Mouse (Mus musculus) C2C12 (cell line): ENCODE data around the gene Nrxn3. TPM values are rescaled to one million over a fixed set of nuclear protein-coding genes. Genes with fewer than 3 reads are reported as not detected.

Experiments used
- H3K27me3 ChIP-seq: one replicate; pipeline ENCODE4 v1.6.1; 2011; ENCODE audit not compliant: control insufficient read depth, insufficient read depth, insufficient read length
- H3K36me3 ChIP-seq: one replicate; pipeline ENCODE4 v1.6.1; 2011; ENCODE audit not compliant: control insufficient read depth, insufficient read depth
- H3K4me3 ChIP-seq: one replicate; pipeline ENCODE4 v1.5.1; 2011; ENCODE audit warnings: mild to moderate bottlenecking, control low read depth; ENCODE audit not compliant: poor library complexity, insufficient read depth, severe bottlenecking
- H3K79me2 ChIP-seq: one replicate; pipeline ENCODE4 v1.6.1; 2011; ENCODE audit not compliant: control insufficient read depth, insufficient read depth
- H3K79me3 ChIP-seq: one replicate; pipeline ENCODE4 v1.6.1; 2011; ENCODE audit warnings: low read depth, control low read depth
- H3ac ChIP-seq: one replicate; pipeline ENCODE3; 2011; ENCODE audit warnings: low read depth; ENCODE audit not compliant: control insufficient read depth, insufficient read length
- CEBPB ChIP-seq: IDR thresholded peaks from one replicate; pipeline ENCODE4 v1.6.1; 2011; ENCODE audit warnings: low read depth, mild to moderate bottlenecking, control low read depth, moderate library complexity
- CTCF ChIP-seq: IDR thresholded peaks from one replicate; pipeline ENCODE4 v1.5.1; 2011; ENCODE audit not compliant: control insufficient read depth, insufficient read depth, insufficient read length
- FOSL1 ChIP-seq: IDR thresholded peaks from one replicate; pipeline ENCODE4 v1.8.0; 2011; ENCODE audit warnings: mild to moderate bottlenecking, low read length; ENCODE audit not compliant: poor library complexity, insufficient read depth, severe bottlenecking
- MAX ChIP-seq: IDR thresholded peaks from one replicate; pipeline ENCODE4 v1.6.1; 2011; ENCODE audit warnings: mild to moderate bottlenecking, control low read depth
- MYOD1 ChIP-seq: IDR thresholded peaks from one replicate; pipeline ENCODE4 v1.6.1; 2011; ENCODE audit warnings: low read depth; ENCODE audit not compliant: control insufficient read depth, insufficient read length
- MYOG ChIP-seq: IDR thresholded peaks from one replicate; pipeline ENCODE4 v1.6.1; 2011; ENCODE audit not compliant: control insufficient read depth, insufficient read length; ENCODE audit errors: extremely low read depth
- USF1 ChIP-seq: IDR thresholded peaks from one replicate; pipeline ENCODE4 v1.6.1; 2011; ENCODE audit warnings: low read depth, mild to moderate bottlenecking, control low read depth, moderate library complexity
- polyA plus RNA-seq: library from polyadenylated mRNA; unstranded; fragments of >200 nt; fragmentation: generic; extraction: Trizol; gene quantifications from one replicate; pipeline ENCODE4 v1.2.1, GENCODE M21; 2012; ENCODE audit warnings: missing spikeins

Gene Nrxn3
- polyA plus RNA-seq, 1 experiment: 0.01 TPM

- no peaks in the 10 kb centered on the region for H3K79me2 ChIP-seq
- no peaks in the 10 kb centered on the region for H3K36me3 ChIP-seq
- no peak overlapping the region for H3K4me3 ChIP-seq
- no peak overlapping the region for H3ac ChIP-seq
- H3K79me3 ChIP-seq: no peaks in the 10 kb centered on the region
- no peak for TF ChIP-seq MYOD1
- TF ChIP-seq CTCF: no peak
- no peak for TF ChIP-seq MAX
- no peak for TF ChIP-seq FOSL1
- TF ChIP-seq CEBPB: no peak
- TF ChIP-seq MYOG: no peak
- no peak for TF ChIP-seq USF1
- H3K27me3 ChIP-seq: no peaks in the 10 kb centered on the region
Observed at GRCm38 (mm10) chr12:89174306-89175159, 451.9 kb downstream of the Nrxn3 start.

- H3K79me3 ChIP-seq: no peaks in the 10 kb centered on the region
- H3K36me3 ChIP-seq: no peaks in the 10 kb centered on the region
- TF ChIP-seq CEBPB (no peak), USF1 (no peak), MAX (no peak), FOSL1 (no peak), CTCF (no peak), MYOD1 (no peak), MYOG (no peak)
- H3ac ChIP-seq: no peak overlapping the region
- no peaks in the 10 kb centered on the region for H3K27me3 ChIP-seq
- H3K4me3 ChIP-seq: no peak overlapping the region
- no peaks in the 10 kb centered on the region for H3K79me2 ChIP-seq
Observed at GRCm38 (mm10) chr12:89179970-89180666, 457.4 kb downstream of the Nrxn3 start.

GRCm38 (mm10) chr12:89181157-89181561 is 458.5 kb downstream of the Nrxn3 start:
- H3K27me3 ChIP-seq: no peaks in the 10 kb centered on the region
- no peaks in the 10 kb centered on the region for H3K79me3 ChIP-seq
- no peaks in the 10 kb centered on the region for H3K79me2 ChIP-seq
- TF ChIP-seq MYOD1 (no peak), FOSL1 (no peak), USF1 (no peak), MYOG (no peak), CTCF (no peak), CEBPB (no peak), MAX (no peak)
- no peaks in the 10 kb centered on the region for H3K36me3 ChIP-seq
- no peak overlapping the region for H3ac ChIP-seq
- H3K4me3 ChIP-seq: no peak overlapping the region

GRCm38 (mm10) chr12:89198764-89199525 is 476.3 kb downstream of the Nrxn3 start:
- Histone ChIP-seq H3K79me2 (no peaks in the 10 kb centered on the region), H3K36me3 (no peaks in the 10 kb centered on the region), H3K27me3 (no peaks in the 10 kb centered on the region), H3K79me3 (no peaks in the 10 kb centered on the region), H3K4me3 (no peak overlapping the region), H3ac (no peak overlapping the region)
- TF ChIP-seq CTCF: no peak
- no peak for TF ChIP-seq USF1
- TF ChIP-seq MAX: no peak
- TF ChIP-seq FOSL1: no peak
- no peak for TF ChIP-seq MYOG
- TF ChIP-seq CEBPB: no peak

GRCm38 (mm10) chr12:89211608-89212007 is 488.9 kb downstream of the Nrxn3 start:
- Histone ChIP-seq H3K36me3 (no peaks in the 10 kb centered on the region), H3K79me3 (no peaks in the 10 kb centered on the region), H3K79me2 (no peaks in the 10 kb centered on the region), H3K4me3 (no peak overlapping the region), H3ac (no peak overlapping the region), H3K27me3 (no peaks in the 10 kb centered on the region)
- no peak for TF ChIP-seq CEBPB
